Mouse (Mus musculus) gastrocnemius, postnatal 10 days (tissue): ENCODE measurements around the gene Itpripl2. TPM values are rescaled to one million over a fixed set of nuclear protein-coding genes. Genes with fewer than 3 reads are reported as not detected.

ENCODE experiments used
- DNase-seq: peaks from one replicate; pipeline ENCODE4 v3.0.0; 2021; ENCODE audit warnings: mixed read lengths
- total RNA-seq, 2 experiments: library from RNA; stranded (reverse); gene quantifications; 2 replicates each; pipeline ENCODE4 v1.2.3; 2021

The Itpripl2 gene
- total RNA-seq, 2 experiments from 2014 or later: 21.3 to 29.2 TPM

- DNase-seq: no peak
Observed at GRCm38 (mm10) chr7:118443895-118444485, 47.8 kb downstream of the Itpripl2 start.

- DNase-seq: no peak
Observed at GRCm38 (mm10) chr7:118443371-118443770, 48.4 kb downstream of the Itpripl2 start.

- DNase-seq: no peak
Observed at GRCm38 (mm10) chr7:118441535-118441934, 50.2 kb downstream of the Itpripl2 start.

GRCm38 (mm10) chr7:118437101-118437802 lies 54.5 kb downstream of the Itpripl2 start:
- DNase-seq: peak; percentile 53

Other genes with a start within 250 kb of the Itpripl2 start
- gene Smg1, start 248.3 kb downstream of the Itpripl2 start, total RNA-seq: 10 to 100 TPM; 27.1 to 36.2 TPM
- 1 to 10 TPM; 1.4 to 2.2 TPM for gene Syt17, start 43.8 kb downstream of the Itpripl2 start, total RNA-seq
- 10 to 100 TPM; 61.9 to 80.5 TPM for gene Coq7, start 41.4 kb upstream of the Itpripl2 start, total RNA-seq
- 1 to 10 TPM; 7.2 to 7.5 TPM for gene Tmc7, start 92.8 kb upstream of the Itpripl2 start, total RNA-seq
- under 1 TPM; 0.33 to 0.61 TPM for gene Tmc5, start 105.3 kb upstream of the Itpripl2 start, total RNA-seq
- 10 to 100 TPM; 31.5 to 32.5 TPM for gene Gde1, start 213.8 kb upstream of the Itpripl2 start, total RNA-seq
- 1 to 10 TPM; 4.0 to 5.5 TPM for gene Ccp110, start 220.6 kb upstream of the Itpripl2 start, total RNA-seq
- gene Vps35l, start 248.3 kb upstream of the Itpripl2 start, total RNA-seq: 10 to 100 TPM; 30.3 to 35.5 TPM